Mouse (Mus musculus): ENCODE measurements around the gene Sorbs1.

Gene Sorbs1

DNA sequence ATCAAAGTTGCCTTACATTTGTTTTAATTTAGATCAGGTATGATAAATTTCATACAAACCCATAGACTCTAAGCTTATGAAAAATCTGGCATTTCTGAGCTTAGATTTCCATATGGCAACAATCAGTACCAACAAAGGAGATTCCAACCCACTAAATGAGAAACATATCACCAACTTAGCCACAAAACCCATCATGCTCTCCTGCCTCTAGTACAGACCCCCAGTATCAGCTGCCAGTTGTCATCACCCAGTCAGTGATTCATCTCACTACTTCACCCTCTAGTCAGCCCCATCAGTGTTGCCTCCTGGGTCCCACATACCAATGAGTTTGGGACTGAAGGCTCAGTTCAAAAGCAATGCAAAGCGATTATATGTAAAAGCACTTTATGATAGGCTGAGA is 254.1 kb downstream of the Sorbs1 start:
- no peak for DNase-seq (ENCODE audit: low spot score)

DNA sequence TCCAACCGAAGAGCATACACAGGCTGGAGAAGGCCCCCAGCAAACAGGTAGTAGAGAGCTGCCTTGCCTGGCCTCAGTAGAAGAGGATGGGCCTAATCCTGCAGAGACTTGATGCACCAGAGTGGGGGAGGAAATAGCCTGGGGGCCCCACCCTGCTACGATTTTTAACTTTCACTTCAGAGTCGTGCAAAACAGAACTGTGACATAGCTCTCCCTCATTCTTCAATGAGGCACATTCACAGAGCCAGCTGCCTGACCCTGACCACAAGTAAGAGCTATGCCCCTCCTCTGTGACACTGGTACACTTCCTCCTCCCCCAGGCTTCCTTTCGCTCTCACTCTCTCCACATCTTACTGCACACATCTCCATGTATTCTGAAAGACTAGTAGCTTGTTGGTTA is 256.2 kb downstream of the Sorbs1 start:
- no peak for DNase-seq (ENCODE audit: low spot score)

DNA sequence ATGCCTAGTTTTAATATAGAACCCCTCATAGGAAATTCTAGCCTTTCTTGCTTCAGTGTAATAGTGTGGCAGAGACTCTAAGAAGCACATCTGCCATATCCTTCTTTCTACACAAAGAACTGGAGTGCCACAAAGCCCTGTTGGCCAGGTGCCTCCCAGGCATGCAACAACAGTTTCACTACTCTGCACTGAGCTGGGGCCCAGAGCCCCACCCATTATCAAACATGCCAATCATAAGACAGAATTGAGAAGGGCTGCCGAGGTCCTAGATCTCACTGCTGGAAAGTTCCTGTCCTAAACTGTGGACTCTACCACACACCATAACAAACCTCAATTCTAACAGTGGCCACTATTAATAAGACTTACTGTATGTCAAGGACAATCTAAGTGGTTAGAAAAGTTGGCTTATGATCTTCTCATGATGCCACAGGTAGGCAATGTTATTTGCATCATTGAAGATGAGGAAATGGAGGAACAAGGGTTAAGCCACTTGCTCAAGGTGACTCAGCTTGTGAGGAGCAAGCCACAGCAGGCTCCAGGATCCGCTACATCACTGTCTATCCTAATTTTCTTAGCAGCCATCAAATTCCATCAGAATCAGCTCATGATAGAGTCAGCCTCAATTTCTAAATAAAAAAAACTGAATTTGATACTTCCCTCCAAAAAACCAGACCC is 257.1 kb downstream of the Sorbs1 start:
- DNase-seq (ENCODE audit: low spot score) = no peak

DNA sequence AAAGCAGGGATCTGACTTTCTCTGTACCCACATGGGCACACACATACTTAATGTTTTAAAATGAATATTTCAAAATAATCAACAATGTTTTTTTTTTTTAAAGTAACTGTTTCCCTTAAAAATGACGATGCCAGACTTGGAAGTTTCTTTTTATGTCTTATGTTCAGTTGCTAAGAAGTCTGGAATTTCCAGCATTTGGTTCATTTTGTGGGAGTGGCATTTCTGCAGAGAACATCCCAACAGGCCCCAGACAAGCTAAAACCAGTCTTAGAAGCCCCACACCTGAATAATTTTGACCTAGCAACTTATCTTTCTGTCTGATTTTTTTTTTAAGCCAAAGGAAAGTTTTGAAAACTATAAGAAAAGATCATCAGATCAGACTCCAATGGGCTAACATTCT is 258.0 kb downstream of the Sorbs1 start:
- DNase-seq (ENCODE audit: low spot score) = no peak

DNA sequence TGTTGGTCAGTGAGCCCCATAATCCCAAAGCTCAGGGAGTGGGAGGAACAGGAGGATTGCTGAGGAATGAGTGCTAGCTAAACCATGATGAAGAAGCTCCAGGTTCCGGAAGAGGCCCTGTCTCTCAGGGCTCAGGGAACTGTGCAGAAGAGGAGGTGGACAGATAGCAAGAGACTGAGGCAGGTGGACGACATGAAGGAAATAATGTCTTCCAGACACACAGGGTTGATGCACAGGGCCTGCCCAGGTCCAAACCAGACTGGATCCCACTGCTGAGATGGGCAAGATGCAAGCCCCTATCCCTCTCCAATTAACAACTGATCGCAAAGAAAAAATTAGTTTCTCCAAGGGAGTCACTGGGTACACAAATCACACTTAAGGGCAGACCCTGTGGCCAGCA is 258.8 kb downstream of the Sorbs1 start:
- no peak for DNase-seq (ENCODE audit: low spot score)

DNA sequence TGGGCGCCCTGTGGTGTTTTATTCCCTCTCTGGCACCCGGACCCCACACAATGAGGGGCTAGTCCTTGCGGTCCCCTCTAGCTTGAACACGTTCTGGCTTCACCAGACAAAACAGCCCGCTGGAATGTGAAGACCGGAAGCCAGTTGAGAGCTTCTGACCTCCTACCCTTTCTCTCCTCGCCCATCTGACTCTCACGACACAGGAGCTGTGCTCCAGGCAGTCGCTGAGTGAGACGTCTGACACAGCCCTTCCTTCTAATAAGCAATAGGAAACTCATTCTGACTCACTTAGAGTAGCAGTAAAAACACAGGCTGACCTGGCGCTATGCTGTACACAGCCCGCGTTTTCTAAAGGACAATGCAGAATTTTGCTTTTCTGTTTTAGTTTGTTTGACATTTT is 259.8 kb downstream of the Sorbs1 start:
- DNase-seq (ENCODE audit: low spot score) = no peak

DNA sequence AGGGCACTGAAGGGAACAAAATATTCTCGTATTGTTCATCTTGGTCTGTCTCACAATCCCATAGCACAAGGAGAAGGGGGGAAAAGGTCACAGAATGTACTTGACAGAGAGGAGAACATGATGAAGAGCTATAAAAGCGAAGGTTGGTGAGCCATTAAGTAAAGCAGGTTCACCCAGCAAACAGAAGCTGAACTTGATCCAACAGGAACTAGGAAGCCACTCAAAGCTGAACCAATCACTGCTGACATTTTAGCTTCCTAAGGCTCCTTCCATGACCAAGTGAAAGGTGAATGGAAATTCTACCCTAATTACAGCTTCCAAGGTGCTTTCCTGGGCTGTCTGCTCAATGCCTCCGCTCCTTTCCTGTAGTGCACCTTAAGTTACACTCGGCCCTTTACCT is 262.5 kb downstream of the Sorbs1 start:
- no peak for DNase-seq (ENCODE audit: low spot score)

DNA sequence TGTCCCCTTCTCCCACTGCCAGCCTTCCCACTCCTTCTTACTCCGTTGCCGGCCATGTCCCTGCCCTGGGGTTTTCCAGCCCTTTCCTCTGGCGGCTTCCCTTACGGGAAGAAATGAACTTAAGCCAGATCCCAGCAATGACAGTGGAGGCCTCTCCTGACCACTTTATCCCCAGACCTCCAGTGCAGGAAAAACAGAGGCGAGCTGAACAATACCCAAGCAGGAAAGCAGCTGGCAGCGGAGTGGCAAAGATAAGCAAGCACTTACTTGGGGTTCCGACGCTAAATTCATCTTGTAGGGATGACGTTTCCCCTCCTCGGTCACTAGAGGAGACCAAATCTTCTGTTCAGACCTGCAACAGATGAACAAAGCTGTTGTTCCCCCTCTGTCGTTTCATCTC is 264.2 kb downstream of the Sorbs1 start:
- DNase-seq (ENCODE audit: low spot score) = no peak

DNA sequence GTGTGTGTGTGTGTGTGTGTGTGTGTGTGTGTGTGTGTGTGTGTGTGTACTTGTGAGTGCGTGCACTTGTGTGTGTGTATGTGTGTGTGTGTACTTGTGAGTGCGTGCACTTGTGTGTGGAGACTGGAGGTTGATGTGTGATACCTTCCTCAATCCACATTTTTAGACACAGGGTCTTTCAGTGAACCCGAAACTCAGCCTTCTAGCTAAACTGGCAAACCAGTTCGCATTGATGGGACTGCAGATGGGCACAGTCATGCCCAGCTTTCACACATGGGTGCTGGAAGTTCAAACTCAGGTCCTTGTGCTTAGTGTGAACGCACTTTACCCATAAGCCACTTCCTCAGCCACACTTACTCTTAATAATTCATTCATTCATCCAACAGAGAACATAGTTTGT is 265.1 kb downstream of the Sorbs1 start:
- DNase-seq (ENCODE audit: low spot score) = no peak

DNA sequence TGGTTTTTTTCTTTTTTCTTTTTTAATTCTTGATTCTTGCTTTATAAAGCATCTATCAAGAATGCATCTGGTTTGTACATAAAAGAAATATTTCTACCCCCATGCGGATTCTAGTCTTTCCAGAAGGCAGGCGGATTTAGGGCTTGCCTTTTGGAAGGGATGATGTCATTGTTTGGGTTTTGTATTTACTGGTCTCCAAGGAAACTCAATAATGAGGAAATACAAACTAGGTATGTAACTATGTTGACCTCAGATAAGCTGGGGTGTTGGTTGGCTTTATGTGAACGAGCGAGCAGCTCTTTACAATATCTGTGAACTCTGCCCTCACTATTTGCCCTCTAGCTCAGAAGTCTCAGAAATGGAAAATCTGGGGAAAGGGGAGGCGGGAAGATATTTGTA is 266.3 kb downstream of the Sorbs1 start:
- DNase-seq (ENCODE audit: low spot score) = no peak

DNA sequence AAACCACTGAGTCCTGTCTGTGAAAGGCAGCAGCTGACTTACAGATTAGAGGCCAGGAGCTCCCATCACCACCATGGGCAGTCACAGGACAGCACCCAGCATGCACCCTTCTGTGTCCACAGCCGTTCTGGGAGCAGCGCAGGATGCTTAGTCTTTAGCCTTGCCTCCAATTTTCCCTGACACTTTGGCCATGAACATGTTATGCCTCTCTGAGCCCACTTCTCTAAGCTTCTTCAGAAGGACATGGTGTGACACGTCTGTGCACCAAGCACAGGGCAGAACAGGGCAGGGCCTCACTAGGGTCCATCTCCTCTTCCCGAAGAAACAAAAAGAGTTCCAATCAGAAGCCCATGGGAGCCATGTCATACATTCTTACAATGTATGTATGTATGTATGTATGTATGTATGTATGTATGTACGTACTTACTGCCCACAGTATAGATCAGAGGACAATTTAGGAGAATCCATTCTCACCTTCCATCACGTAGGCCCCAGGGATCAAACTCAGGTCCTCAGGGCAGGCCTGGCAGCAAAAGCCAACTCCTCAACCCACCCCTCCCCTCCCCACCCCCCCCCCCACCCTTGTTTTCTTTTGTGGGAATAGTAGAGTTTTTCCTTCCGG is 266.8 kb downstream of the Sorbs1 start:
- no peak for DNase-seq (ENCODE audit: low spot score)

All from retina, embryonic 14.5 days (tissue).